Mouse (Mus musculus) urinary bladder, postnatal 14 days (tissue): ENCODE results near the gene Ralbp1.

Experiments used
- DNase-seq: peaks from one replicate; pipeline ENCODE4 v3.0.0; 2021; ENCODE audit warnings: low spot score

The Ralbp1 gene

DNA sequence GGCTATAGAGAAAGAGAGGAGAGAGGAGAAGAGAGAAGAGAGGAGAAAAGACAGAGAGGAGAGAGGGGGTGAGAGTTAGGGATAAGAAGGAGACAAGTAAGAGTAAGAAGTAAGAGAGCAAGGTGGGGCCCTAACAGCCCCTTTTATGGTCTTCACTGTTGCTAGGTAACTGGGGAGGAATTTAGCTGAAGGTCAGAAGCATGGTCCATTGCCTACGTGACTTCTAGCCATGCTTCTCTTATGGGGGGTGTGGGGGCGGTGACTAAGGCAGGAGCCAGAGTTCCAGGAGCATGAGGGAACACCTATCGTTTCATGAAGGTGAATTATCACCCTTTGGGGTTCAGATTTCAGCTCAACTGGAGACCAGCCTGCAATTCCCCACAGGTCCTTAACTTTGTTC, 10.4 kb upstream of the Ralbp1 start:
- DNase-seq: no peak

GRCm38 (mm10) chr17:65889476-65889875, 3.9 kb upstream of the Ralbp1 start:
- DNase-seq: no peak

GRCm38 (mm10) chr17:65886571-65886970, 973 bp upstream of the Ralbp1 start:
- DNase-seq: peak; percentile 32

- no peak for DNase-seq
Measured at GRCm38 (mm10) chr17:65885398-65885696, 251 bp downstream of the Ralbp1 start.

- peak; percentile 99 for DNase-seq
Measured at GRCm38 (mm10) chr17:65884691-65885397, 754 bp downstream of the Ralbp1 start.

DNA sequence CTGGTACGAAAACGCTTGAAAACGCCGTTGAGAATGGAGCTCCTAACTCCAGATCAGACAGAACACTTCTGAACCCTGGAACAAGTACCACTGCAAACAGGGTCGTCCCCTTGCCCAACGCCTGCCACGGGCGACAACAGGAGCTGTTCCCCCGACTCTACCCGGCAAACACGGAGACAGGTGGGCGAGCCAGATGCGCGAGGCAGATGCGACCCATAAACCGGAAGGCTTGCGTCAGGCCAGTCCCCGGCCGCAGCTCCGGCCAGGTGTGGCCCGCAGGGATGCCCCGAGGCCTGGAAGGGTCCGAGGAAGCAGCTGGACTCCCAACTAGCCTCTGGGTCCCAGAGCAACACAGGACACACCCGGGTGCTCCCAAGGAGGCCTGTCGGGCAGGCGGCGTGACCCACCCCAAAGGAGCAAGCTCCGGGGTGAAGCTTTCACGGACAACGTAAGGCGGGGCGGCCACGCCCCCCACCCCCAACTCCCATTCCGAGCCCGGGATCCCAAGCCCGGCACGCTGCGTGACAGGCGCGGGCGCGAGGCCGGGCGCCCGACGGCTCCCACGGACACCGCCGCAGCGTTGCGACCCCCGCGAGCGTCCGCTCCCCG, 1.4 kb downstream of the Ralbp1 start:
- DNase-seq: peak; percentile 23

DNA sequence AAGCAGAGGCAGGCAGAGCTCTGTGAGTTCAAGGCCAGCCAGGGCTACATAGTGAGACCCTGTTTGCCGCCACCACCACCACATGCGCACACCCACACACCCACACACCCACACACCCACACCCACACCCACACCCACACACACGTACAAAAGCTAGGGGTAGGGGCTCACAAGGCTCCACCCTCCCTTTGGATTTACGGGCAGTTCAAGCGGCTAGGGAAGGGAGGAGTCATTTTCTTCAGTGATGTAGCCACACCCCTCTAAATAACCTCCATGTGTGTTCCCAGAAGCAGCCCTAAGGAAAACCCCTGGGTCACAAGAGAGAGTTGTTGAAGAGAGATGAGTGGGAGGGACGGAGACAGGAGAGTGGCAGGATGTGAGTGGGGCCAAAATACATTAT, 8.6 kb downstream of the Ralbp1 start:
- DNase-seq: no peak

- no peak for DNase-seq
Measured at GRCm38 (mm10) chr17:65873834-65874233, 11.8 kb downstream of the Ralbp1 start.

GRCm38 (mm10) chr17:65873156-65873555, 12.4 kb downstream of the Ralbp1 start:
- DNase-seq: no peak

GRCm38 (mm10) chr17:65872652-65873051, 12.9 kb downstream of the Ralbp1 start:
- DNase-seq: peak; percentile 50

- DNase-seq: no peak
Measured at GRCm38 (mm10) chr17:65872051-65872450, 13.5 kb downstream of the Ralbp1 start.

DNA sequence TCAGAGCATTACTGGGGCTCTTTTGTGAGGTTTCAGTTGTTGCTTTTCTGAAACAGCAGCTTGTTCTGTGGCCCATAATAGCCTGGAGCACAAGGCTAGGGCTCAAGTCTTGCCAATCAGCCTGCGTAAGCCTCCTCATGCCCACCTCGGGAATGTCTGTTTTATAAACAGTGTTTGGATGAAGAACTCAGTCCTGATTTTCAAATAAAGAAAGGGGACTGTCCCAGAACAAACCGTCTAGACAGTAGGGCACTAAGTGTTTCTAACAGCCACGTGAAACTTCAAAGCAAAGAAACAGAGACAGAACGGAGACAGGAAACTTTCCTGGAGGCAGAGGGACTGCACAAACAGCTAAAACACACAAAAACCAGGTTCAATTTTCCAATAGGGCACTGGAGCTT, 14.0 kb downstream of the Ralbp1 start:
- no peak for DNase-seq

DNA sequence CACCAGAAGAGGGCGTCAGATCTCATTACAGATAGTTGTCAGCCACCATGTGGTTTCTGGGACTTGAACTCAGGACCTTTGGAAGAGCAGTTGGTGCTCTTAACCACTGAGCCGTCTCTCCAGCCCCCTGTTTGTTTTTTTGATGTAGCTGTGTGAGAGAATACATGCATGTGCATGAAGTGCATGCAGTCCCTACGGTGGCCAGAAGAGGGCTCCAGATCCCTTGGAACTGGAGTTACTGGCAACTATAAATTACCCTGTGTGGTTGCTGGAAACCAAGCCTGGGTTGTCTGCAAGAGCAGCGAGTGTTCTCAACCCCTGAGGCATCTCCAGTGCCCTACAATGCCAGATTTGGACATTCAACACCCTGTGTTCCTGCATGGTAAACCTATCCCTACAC, 15.5 kb downstream of the Ralbp1 start:
- peak; percentile 80 for DNase-seq

GRCm38 (mm10) chr17:65869720-65870119, 15.9 kb downstream of the Ralbp1 start:
- no peak for DNase-seq

DNA sequence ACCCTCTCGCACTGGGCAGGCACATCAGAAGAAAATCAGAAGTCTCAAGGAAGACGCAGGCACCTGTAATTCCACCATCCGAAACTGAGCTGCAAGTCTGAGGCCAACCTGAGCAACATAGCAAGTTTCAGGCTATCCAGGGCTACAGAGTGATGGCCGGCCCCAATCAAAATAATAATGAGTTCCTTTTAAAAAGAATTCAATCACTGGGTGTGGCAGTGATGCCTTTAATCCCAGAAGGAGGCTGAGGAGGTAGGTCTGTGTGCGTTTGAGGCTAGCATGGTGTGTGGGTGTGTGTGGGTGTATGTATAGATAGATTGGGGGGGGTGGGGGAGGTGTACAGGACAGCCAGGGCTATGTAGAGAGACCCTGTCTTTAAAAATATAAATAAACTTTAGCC, 17.6 kb downstream of the Ralbp1 start:
- no peak for DNase-seq

DNA sequence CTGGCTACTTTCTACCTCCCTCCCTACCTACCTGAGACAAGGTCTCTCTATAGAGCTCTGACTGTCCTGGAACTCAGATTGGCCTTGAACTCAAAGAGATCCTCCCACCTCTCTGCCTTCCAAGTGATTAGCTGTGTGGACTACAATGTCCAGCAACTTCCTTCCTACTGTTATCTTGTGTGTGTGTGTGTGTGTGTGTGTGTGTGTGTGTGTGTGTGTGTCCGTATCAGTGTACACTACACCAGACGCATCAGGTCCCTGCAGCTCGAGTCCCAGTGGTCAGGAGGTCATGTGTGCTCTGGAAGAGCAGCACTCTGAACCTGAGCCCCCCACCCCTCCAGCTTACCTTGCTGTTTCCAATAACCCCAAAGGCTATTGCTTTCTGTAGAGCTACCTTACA, 19.4 kb downstream of the Ralbp1 start:
- no peak for DNase-seq

DNA sequence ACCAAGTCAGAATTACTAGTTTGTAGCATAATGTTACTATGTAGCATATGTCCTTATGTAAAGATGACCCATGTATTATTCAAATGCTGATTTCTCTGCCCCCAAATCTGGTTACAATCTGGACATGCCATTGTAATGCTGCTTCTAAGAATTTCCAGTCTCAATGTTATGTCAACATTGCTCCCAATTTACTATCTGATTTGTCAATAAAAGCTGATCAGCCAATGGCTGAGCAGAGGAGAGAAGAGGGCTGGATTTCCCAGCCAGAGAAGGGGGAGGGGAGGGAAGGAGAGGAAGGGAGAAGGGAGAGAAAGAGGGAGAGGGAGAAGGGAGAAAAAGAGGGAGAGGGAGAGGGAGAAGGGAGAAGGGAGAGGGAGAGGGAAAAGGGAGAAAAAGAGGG, 20.3 kb downstream of the Ralbp1 start:
- no peak for DNase-seq

- no peak for DNase-seq
Measured at GRCm38 (mm10) chr17:65864742-65865141, 20.9 kb downstream of the Ralbp1 start.

- no peak for DNase-seq
Measured at GRCm38 (mm10) chr17:65863830-65864229, 21.8 kb downstream of the Ralbp1 start.

GRCm38 (mm10) chr17:65862579-65862978, 23.0 kb downstream of the Ralbp1 start:
- DNase-seq: peak; percentile 33

- no peak for DNase-seq
Measured at GRCm38 (mm10) chr17:65857617-65858016, 28.0 kb downstream of the Ralbp1 start.

DNA sequence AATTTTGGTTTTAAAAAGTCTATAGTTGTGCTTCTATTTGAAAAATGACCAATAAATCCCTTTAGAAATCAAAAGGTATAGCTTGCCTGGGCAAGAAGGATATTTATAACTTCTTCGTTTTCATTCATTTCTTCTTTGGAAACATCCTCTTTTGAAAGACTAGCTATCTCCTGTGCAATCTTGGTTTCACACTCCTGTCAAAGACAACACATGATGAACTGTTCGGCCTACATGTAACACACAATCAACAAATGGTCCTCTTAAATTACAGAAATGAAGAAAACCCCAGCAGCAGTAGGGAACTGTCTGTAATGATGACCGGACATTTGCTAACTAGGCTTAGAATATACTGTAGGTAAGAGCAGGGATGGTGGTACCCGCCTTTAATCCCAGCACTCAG, 31.6 kb downstream of the Ralbp1 start:
- DNase-seq: no peak

DNA sequence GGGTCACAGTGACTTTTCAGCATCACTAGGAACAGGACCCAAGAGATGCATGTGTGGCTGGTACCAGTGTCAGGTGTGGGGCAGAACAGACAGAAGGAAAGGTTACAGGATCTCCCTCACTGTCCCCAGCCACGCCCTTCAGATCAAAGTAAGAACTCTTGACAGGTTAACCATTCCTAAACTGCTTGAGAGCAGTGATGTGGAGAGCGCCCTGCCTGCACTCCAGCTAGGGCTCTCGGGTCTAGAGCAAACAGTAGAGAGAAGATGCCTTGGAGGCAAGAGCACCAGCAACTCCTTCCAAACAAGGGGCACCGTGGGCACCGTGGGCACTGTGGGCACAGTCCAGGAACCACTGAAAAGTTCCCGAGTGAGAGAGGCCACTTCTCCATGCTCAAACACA, 32.3 kb downstream of the Ralbp1 start:
- no peak for DNase-seq

- no peak for DNase-seq
Measured at GRCm38 (mm10) chr17:65851749-65852148, 33.8 kb downstream of the Ralbp1 start.
